Mouse (Mus musculus) stomach, postnatal 0 days (tissue): Measurements from ENCODE around the gene Plekha7.

Experiments
- CTCF ChIP-seq: IDR thresholded peaks from 2 replicates; pipeline ENCODE4 v1.5.1; 2016; ENCODE audit warnings: antibody characterized with exemption, low read depth, mild to moderate bottlenecking, moderate library complexity
- EP300 ChIP-seq: optimal IDR thresholded peaks from 2 replicates; pipeline ENCODE3; 2016; ENCODE audit warnings: antibody characterized with exemption

GRCm38 (mm10) chr7:116224543-116224942 is 83.6 kb downstream of the Plekha7 start:
- TF ChIP-seq CTCF = no peak
- TF ChIP-seq EP300 = no peak
